Mouse (Mus musculus): ENCODE measurements around the gene Aldh16a1. TPM values are rescaled to one million over a fixed set of nuclear protein-coding genes. Genes with fewer than 3 reads are reported as not detected.

Aldh16a1 gene
- total and polyA plus RNA-seq, 2 experiments from 2014 or later, result 19.0 to 30.9 TPM

- peak within 1 kb of the TSS; percentile 51 for H3K9ac ChIP-seq (replicated peaks; ENCODE audit: low read length)
- peak; percentile 97 for TF ChIP-seq CTCF (IDR thresholded peaks at IDR 0.05; ENCODE audit: low read depth)
- peak within 1 kb of the TSS; percentile 67 for H3K4me2 ChIP-seq (ENCODE audit: low read depth, low read length)
- DNase-seq (ENCODE audit: low spot score), result peak; percentile 91
- no peak within 1 kb of the TSS for H3K27ac ChIP-seq
- H3K4me3 ChIP-seq (ENCODE audit: low read length), result peak within 1 kb of the TSS; percentile 46
- 5% methylated on average over 29 of the region's 29 CpGs for WGBS
- no peaks in the 10 kb centered on the region for H3K4me1 ChIP-seq (ENCODE audit: insufficient read depth, low read length)
- peak; percentile 85 for ATAC-seq
- no peaks in the 10 kb centered on the region for H3K27me3 ChIP-seq (ENCODE audit: insufficient read depth, low read length)
- H3K36me3 ChIP-seq (ENCODE audit: insufficient read depth, low read length), result no peaks in the 10 kb centered on the region
- H3K9me3 ChIP-seq (ENCODE audit: low read length), result no peaks in the 10 kb centered on the region
Observed at GRCm38 (mm10) chr7:45135993-45136567, 18.3 kb downstream of the Aldh16a1 start, which contains the start of the genes Gm45713 and Flt3l. Gene Gm45713, minus strand, starts transcription at chr7:45136231. Gene Flt3l, minus strand, starts transcription at chr7:45136432.

GRCm38 (mm10) chr7:45135370-45135769 lies 19.0 kb downstream of the Aldh16a1 start:
- 73% methylated on average over 3 of the region's 3 CpGs for WGBS
- DNase-seq (ENCODE audit: low spot score) (no peak), ATAC-seq (no peak)
- Histone ChIP-seq H3K4me3 (ENCODE audit: low read length) (no peak overlapping the region), H3K9me3 (ENCODE audit: low read length) (no peaks in the 10 kb centered on the region), H3K9ac (replicated peaks; ENCODE audit: low read length) (no peak overlapping the region), H3K4me1 (ENCODE audit: insufficient read depth, low read length) (no peaks in the 10 kb centered on the region), H3K27ac (no peak overlapping the region), H3K4me2 (ENCODE audit: low read depth, low read length) (peak overlapping the region; percentile 67; the same call in 1 of the 2 replicates), H3K36me3 (ENCODE audit: insufficient read depth, low read length) (no peaks in the 10 kb centered on the region), H3K27me3 (ENCODE audit: insufficient read depth, low read length) (no peaks in the 10 kb centered on the region)
- TF ChIP-seq CTCF (IDR thresholded peaks at IDR 0.05; ENCODE audit: low read depth), result no peak

- WGBS, result 17% methylated on average over 11 of the region's 12 CpGs
- no peak for ATAC-seq
- Histone ChIP-seq H3K9me3 (ENCODE audit: low read length) (no peaks in the 10 kb centered on the region), H3K27ac (no peak overlapping the region), H3K27me3 (ENCODE audit: insufficient read depth, low read length) (no peaks in the 10 kb centered on the region), H3K4me1 (ENCODE audit: insufficient read depth, low read length) (no peaks in the 10 kb centered on the region), H3K4me3 (ENCODE audit: low read length) (no peak overlapping the region), H3K9ac (replicated peaks; ENCODE audit: low read length) (no peak overlapping the region), H3K4me2 (ENCODE audit: low read depth, low read length) (no peak overlapping the region), H3K36me3 (ENCODE audit: insufficient read depth, low read length) (no peaks in the 10 kb centered on the region)
- DNase-seq (ENCODE audit: low spot score), result no peak
- no peak for TF ChIP-seq CTCF (IDR thresholded peaks at IDR 0.05; ENCODE audit: low read depth)
Observed at GRCm38 (mm10) chr7:45134544-45135026, 19.8 kb downstream of the Aldh16a1 start.

- Histone ChIP-seq H3K9me3 (ENCODE audit: low read length) (no peaks in the 10 kb centered on the region), H3K36me3 (ENCODE audit: insufficient read depth, low read length) (no peaks in the 10 kb centered on the region), H3K27ac (no peak overlapping the region), H3K9ac (replicated peaks; ENCODE audit: low read length) (no peak overlapping the region), H3K4me2 (ENCODE audit: low read depth, low read length) (no peak overlapping the region), H3K4me3 (ENCODE audit: low read length) (no peak overlapping the region), H3K4me1 (ENCODE audit: insufficient read depth, low read length) (no peaks in the 10 kb centered on the region), H3K27me3 (ENCODE audit: insufficient read depth, low read length) (no peaks in the 10 kb centered on the region)
- DNase-seq (ENCODE audit: low spot score) (no peak), ATAC-seq (no peak)
- peak; percentile 16; the same call in 1 of the 2 replicates for TF ChIP-seq CTCF (IDR thresholded peaks at IDR 0.05; ENCODE audit: low read depth)
- WGBS, result 69% methylated on average over 8 of the region's 8 CpGs
Observed at GRCm38 (mm10) chr7:45133446-45134159, 20.8 kb downstream of the Aldh16a1 start.

- ATAC-seq (no peak), DNase-seq (ENCODE audit: low spot score) (no peak)
- 79% methylated on average over 11 of the region's 11 CpGs for WGBS
- no peak overlapping the region for H3K4me2 ChIP-seq (ENCODE audit: low read depth, low read length)
- no peaks in the 10 kb centered on the region for H3K9me3 ChIP-seq (ENCODE audit: low read length)
- no peak for TF ChIP-seq CTCF (IDR thresholded peaks at IDR 0.05; ENCODE audit: low read depth)
- 0 out of 2 replicates have a peak, but pooled peaks cover 7% of the 10 kb centered on the region for H3K4me1 ChIP-seq (ENCODE audit: insufficient read depth, low read length)
- H3K27ac ChIP-seq, result no peak overlapping the region
- H3K9ac ChIP-seq (replicated peaks; ENCODE audit: low read length), result no peak overlapping the region
- peaks cover 5% of the 10 kb centered on the region; the same call in 1 of the 2 replicates for H3K36me3 ChIP-seq (ENCODE audit: insufficient read depth, low read length)
- H3K4me3 ChIP-seq (ENCODE audit: low read length), result no peak overlapping the region
- no peaks in the 10 kb centered on the region for H3K27me3 ChIP-seq (ENCODE audit: insufficient read depth, low read length)
Observed at GRCm38 (mm10) chr7:45131850-45132249, 22.5 kb downstream of the Aldh16a1 start.

GRCm38 (mm10) chr7:45129776-45130512 lies 24.4 kb downstream of the Aldh16a1 start:
- Histone ChIP-seq H3K4me3 (ENCODE audit: low read length) (peak overlapping the region; percentile 95), H3K27ac (peak overlapping the region; percentile 92), H3K9ac (replicated peaks; ENCODE audit: low read length) (peak overlapping the region; percentile 58), H3K9me3 (ENCODE audit: low read length) (no peaks in the 10 kb centered on the region), H3K27me3 (ENCODE audit: insufficient read depth, low read length) (no peaks in the 10 kb centered on the region), H3K36me3 (ENCODE audit: insufficient read depth, low read length) (peaks cover 23% of the 10 kb centered on the region), H3K4me2 (ENCODE audit: low read depth, low read length) (peak overlapping the region; percentile 60), H3K4me1 (ENCODE audit: insufficient read depth, low read length) (0 out of 2 replicates have a peak, but pooled peaks cover 8% of the 10 kb centered on the region)
- DNase-seq (ENCODE audit: low spot score) (no peak), ATAC-seq (no peak)
- TF ChIP-seq CTCF (IDR thresholded peaks at IDR 0.05; ENCODE audit: low read depth), result no peak
- whole genome bisulfite sequencing, result 57% methylated on average over 15 of the region's 15 CpGs

Data from hindbrain, postnatal 0 days (tissue).